Mouse (Mus musculus): ENCODE results near the gene Rab4b.

Gene Rab4b

DNA sequence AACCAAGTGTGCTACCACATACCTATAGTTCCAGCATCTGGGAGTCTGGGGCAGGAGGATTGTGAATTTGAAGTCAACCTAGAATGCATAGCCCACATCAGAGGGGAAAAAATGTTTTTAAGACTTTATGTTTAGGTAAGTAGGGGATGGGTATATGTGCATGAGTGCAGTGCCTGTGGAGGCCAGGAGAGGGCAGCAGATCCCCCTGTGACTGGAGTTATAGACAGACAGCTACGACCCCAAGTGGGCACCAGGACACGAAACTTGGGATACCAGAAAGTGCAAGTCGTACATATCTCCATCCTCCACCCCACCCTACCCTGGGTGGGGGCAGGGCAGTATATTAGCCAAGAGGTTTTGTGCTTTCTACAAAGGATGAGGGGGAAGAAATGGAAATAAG lies 6.3 kb upstream of the Rab4b start:
- DNase-seq (ENCODE audit: low read depth, low spot score), result no peak

- DNase-seq (ENCODE audit: low read depth, low spot score), result no peak
Measured at GRCm38 (mm10) chr7:27182498-27182897, 3.8 kb upstream of the Rab4b start.

GRCm38 (mm10) chr7:27180837-27181695 lies 2.4 kb upstream of the Rab4b start, which contains the start of the genes Gm21983 and Mia:
Gm21983 (minus strand) TSS chr7:27181086.
Mia (minus strand) TSS chr7:27181157.
- no peak for DNase-seq (ENCODE audit: low read depth, low spot score)

GRCm38 (mm10) chr7:27180036-27180435 lies 1.3 kb upstream of the Rab4b start:
- DNase-seq (ENCODE audit: low read depth, low spot score), result no peak

DNA sequence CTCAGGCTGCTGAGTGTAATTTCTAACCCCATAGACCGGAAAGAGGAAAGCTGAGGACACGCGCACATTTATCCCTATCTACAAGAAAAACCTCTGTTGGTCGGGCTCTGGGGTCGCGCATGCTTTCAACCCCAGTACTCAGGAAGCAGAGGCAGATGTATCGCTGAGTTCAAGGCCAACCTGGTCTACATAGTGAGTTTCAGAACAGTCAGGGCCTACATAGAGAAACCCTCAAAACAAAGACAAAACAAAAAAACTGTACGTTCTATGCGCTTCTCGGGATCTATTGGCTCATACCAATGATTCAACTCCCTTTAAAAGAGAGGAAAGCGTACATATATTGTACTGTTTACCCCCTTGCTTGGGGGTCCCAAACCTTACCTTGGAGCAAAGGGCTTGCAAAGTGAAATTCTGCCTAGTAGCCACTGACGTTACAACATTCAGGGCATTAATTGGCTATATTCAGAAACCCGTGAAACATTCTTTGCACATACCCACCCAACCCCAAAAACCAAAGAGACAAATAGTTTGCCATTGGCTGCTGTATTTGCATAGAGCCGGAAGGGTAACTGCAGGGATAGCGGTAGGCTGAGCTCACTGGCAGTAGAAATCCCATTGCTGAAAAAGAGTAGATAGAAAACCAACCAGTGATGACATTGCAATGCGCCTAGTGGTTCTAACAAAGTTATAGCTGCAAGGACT lies 672 bp upstream of the Rab4b start:
- no peak for DNase-seq (ENCODE audit: low read depth, low spot score)

- no peak for DNase-seq (ENCODE audit: low read depth, low spot score)
Measured at GRCm38 (mm10) chr7:27177942-27178323, 763 bp downstream of the Rab4b start.

- no peak for DNase-seq (ENCODE audit: low read depth, low spot score)
Measured at GRCm38 (mm10) chr7:27174896-27175295, 3.8 kb downstream of the Rab4b start.

DNA sequence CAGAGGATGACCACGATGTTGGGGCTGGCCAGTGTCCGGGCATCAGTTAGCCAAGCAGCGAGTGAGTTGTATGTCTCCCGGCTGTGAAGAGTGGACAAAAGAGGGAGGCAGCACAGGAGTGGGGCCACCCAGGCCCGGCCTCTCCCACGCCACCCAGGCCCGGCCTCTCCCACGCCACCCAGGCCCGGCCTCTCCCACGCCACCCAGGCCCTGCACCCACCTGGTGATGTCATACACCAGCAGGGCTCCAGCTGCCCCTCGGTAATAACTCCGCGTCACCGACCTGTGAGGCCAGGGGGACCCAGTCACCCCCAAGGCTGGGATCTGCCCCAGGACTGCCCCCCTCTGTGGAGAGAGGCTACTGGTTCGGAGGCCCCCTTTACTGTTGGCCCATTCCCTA lies 4.2 kb downstream of the Rab4b start:
- no peak for DNase-seq (ENCODE audit: low read depth, low spot score)

DNA sequence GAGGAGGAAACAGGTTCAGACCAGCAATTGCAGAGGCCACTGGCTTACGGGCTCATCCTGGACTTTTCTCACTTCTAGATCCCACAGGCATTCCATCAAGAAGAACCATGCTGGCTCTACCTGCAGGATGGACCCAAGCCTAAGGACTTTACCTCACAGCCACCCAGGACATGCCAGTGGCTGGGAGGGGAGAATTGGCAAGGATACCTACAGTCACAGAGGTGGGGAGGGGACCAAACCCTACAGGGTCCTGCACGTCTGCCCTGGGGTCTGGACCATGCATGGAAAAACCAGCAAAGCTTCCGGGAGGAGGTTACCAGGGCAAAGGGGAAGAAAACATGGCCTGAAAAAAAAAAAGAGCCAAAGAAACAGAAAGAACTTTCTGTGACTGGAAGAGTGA lies 7.7 kb downstream of the Rab4b start:
- no peak for DNase-seq (ENCODE audit: low read depth, low spot score)

GRCm38 (mm10) chr7:27168371-27168770 lies 10.3 kb downstream of the Rab4b start:
- DNase-seq (ENCODE audit: low read depth, low spot score), result no peak

- no peak for DNase-seq (ENCODE audit: low read depth, low spot score)
Measured at GRCm38 (mm10) chr7:27167475-27168094, 11.1 kb downstream of the Rab4b start.

DNA sequence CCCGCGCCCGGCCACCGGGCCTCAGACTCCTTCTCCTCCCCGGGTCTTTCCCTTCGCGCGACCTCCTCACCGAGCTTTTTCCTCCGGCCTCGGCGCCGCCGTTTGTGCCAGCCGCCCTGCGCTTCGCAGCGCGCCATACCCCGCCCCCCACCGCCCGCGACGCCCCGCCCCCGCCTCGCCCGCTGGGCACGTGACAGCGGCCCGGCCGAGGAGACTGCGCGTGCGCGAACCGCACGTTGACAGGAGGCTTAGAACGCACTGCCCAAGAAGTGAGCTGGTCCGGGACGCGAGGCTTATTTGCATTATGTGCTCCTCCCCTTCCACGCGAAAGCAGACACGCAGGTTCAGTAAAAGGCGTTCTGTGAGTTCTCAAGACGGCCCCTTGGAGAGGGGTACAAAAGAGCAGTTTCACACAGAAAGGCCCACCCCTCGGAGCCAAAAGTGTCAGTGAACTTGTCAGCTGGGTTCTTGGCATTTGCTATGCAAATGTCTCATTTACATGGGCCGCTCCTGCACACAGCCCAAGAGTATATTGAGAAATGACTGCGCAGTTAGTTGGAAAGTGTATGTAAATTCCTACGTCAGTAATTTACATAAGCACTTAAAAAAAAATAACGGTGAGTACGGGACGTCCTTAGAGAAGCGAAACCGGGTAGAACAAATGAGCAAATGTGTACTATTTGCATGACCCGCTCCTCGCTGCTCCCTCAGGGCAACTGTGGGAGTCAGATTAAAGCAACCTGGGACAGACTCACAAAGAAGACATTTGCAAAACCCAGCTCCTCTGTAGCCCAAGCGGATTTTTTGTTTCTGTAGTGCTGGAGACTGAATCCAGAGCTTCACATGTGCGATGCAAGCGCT lies 11.9 kb downstream of the Rab4b start, which contains the start of gene Egln2:
Gene Egln2, minus strand, starts transcription at position 189 of the 861 bp plus-strand sequence.
- DNase-seq (ENCODE audit: low read depth, low spot score), result peak; percentile 90

GRCm38 (mm10) chr7:27166229-27166613 lies 12.5 kb downstream of the Rab4b start:
- DNase-seq (ENCODE audit: low read depth, low spot score), result peak; percentile 77

DNA sequence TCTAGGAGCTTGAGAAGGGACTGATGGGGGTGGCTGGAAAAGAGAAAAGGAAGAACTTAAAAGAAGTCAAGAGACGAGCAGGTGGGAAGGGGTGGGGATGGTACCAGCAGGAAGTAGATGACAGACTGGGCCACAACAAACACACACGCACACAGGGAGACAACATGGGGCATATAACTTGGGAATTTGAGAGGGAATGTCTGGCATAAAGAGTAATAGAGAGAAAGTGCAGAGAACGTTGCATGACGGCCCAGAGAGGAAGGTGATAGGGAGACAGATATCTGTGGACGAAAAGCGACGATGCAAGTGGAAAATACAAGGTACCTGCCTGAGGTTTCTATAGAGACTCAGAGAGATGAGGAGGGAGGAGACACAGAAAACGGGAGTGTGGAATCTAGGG lies 13.0 kb downstream of the Rab4b start:
- DNase-seq (ENCODE audit: low read depth, low spot score), result no peak

- no peak for DNase-seq (ENCODE audit: low read depth, low spot score)
Measured at GRCm38 (mm10) chr7:27165007-27165655, 13.6 kb downstream of the Rab4b start.

GRCm38 (mm10) chr7:27164112-27164947 lies 14.4 kb downstream of the Rab4b start:
- no peak for DNase-seq (ENCODE audit: low read depth, low spot score)

DNA sequence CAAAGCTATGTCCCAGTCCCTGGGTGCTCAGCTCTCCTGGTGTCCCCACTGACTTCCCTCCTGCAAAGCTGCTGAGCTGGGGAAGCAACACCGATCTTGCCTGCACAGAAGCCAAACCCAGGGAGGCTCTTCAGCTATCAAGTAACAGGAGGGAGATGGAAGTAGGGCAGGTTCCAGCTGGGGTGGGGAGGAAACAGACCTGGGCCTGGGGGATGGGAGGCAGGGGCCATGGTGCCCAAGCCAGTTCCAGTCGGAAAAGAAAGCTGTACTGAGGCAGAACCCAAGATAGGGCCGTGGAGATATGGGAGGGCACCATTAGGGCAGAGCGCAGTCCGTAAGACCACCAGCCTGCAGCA lies 15.3 kb downstream of the Rab4b start:
- DNase-seq (ENCODE audit: low read depth, low spot score), result no peak

DNA sequence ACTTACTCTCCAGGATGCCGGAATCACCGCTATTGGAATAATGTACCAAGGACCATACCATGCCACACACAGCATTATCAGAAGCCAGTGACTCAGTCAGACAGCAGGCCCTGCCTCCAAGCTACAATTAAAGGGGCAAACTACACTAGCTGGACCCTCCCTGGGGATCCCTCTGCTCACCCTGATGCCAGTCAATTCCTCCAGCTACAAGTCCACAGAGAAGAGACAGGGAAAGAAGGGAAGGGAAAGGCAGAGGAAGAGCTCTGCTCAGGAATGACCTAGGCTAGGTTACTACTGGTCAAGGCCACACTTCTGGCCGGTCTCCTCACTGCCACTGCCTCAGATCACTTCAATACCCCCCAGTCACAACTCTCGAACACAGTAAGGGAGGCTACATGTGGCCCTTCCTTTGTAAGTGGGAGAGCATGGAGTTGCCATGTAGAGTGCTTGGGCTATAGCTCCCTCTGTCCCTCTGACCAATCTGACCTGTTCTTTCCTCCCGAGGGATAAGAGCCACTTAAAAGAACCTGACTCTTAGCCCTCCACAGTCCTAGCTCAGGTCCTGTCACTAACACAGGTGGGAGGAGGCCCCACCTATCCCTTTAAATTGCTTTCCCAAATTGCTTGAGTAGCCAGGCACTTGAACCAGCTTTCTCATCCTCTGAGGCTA lies 15.8 kb downstream of the Rab4b start:
- DNase-seq (ENCODE audit: low read depth, low spot score), result no peak

- no peak for DNase-seq (ENCODE audit: low read depth, low spot score)
Measured at GRCm38 (mm10) chr7:27161744-27162143, 17.0 kb downstream of the Rab4b start.

GRCm38 (mm10) chr7:27160921-27161320 lies 17.8 kb downstream of the Rab4b start:
- DNase-seq (ENCODE audit: low read depth, low spot score), result no peak

All from embryo, embryonic 11.5 days (tissue).